Mouse (Mus musculus) lung, adult 2 months (tissue): ENCODE measurements around the gene Vmn1r212.

Experiments used
- CTCF ChIP-seq: fragments of 200-500 bp; IDR thresholded peaks from 2 replicates; pipeline ENCODE4 v1.5.1; 2011; ENCODE audit warnings: mild to moderate bottlenecking, low read length, control low read depth; ENCODE audit not compliant: insufficient read depth
- POLR2A ChIP-seq: fragments of 200-500 bp; IDR thresholded peaks from 2 replicates; pipeline ENCODE4 v1.6.1; 2011; ENCODE audit warnings: low read depth, mild to moderate bottlenecking, control low read depth, low read length, borderline replicate concordance; ENCODE audit errors: extremely low read depth

GRCm38 (mm10) chr13:22846798-22847197 lies 37.2 kb downstream of the Vmn1r212 start:
- no peak for TF ChIP-seq CTCF
- TF ChIP-seq POLR2A = no peak
